Mouse (Mus musculus): ENCODE data around the gene Chrnd.

DNA sequence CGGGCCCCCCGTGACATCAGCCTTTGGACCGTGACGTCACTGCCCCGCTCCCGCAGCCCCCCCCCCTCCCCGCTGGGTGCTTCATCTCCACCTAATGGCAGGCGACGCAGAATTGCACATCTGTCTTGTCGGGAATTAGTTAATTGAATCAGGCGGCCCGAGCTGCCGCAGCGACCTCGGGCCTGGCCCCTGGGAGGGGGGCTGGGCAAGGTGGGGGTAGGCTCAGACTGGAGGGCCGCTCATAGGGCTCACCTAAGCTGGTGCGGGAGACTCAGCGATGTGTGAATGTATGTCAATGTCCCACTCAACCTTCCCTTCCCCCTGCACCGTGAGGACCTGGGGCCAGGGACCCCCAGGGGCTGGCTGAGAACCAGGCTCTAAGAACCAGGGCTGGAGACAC, 19.9 kb upstream of the Chrnd start:
- TF ChIP-seq EP300 (IDR thresholded peaks at IDR 0.05): no peak
- TF ChIP-seq CTCF (IDR thresholded peaks at IDR 0.05): no peak
